Mouse (Mus musculus) forebrain, postnatal 0 days (tissue): Measurements from ENCODE around the gene Irx6. TPM values are rescaled to one million over a fixed set of nuclear protein-coding genes. Genes with fewer than 3 reads are reported as not detected.

ENCODE experiments used
- ATAC-seq: fragments of 200-750 bp; cut with Nextera tagmentation; 2 replicates; pipeline ENCODE4 v1.8.0; 2017; ENCODE audit warnings: mild to moderate bottlenecking, moderate library complexity
- DNase-seq: peaks from one replicate; pipeline ENCODE4 v3.0.0-alpha.2; 2015
- H3K27ac ChIP-seq: fragments of 300-500 bp; sonication (generic); 2 replicates; pipeline ENCODE4 v1.5.1; 2014; ENCODE audit warnings: low read depth, mild to moderate bottlenecking, antibody characterized with exemption, low read length, moderate library complexity, mixed read lengths
- H3K27me3 ChIP-seq: fragments of 300-500 bp; sonication (generic); 2 replicates; pipeline ENCODE4 v1.6.1; 2014; ENCODE audit warnings: mild to moderate bottlenecking, low read length, mixed read lengths; ENCODE audit not compliant: insufficient read depth
- H3K36me3 ChIP-seq: fragments of 300-500 bp; sonication (generic); 2 replicates; pipeline ENCODE4 v1.6.1; 2014; ENCODE audit warnings: mild to moderate bottlenecking, moderate library complexity; ENCODE audit not compliant: insufficient read depth
- H3K4me1 ChIP-seq: fragments of 300-500 bp; sonication (generic); 2 replicates; pipeline ENCODE4 v1.6.1; 2014; ENCODE audit warnings: antibody characterized with exemption; ENCODE audit not compliant: insufficient read depth
- H3K4me2 ChIP-seq: fragments of 300-500 bp; sonication (generic); 2 replicates; pipeline ENCODE4 v1.6.1; 2014; ENCODE audit warnings: low read depth, mild to moderate bottlenecking, moderate library complexity
- H3K4me3 ChIP-seq: fragments of 300-500 bp; sonication (generic); 2 replicates; pipeline ENCODE4 v1.5.1; 2014; ENCODE audit warnings: low read depth, low read length, mixed read lengths
- H3K9ac ChIP-seq: fragments of 300-500 bp; sonication (generic); 2 replicates; pipeline ENCODE4 v1.6.1; 2014; ENCODE audit warnings: mild to moderate bottlenecking
- H3K9me3 ChIP-seq: fragments of 300-500 bp; sonication (generic); 2 replicates; pipeline ENCODE4 v1.6.1; 2016; ENCODE audit warnings: low read length
- CTCF ChIP-seq: sonication (generic); IDR thresholded peaks from 2 replicates; pipeline ENCODE4 v1.5.1; 2016; ENCODE audit warnings: antibody characterized with exemption, control low read depth, low read depth
- WGBS: fragments of 180-500 bp; shearing (Covaris S2); extraction: QIAGEN DNeasy Blood & Tissue Kit; methylation state at CpG from one replicate; pipeline ENCODE4 v1.1.7; 2014; 5-methylcytosine and 5-hydroxymethylcytosine counted together
- polyA plus RNA-seq: library from polyadenylated mRNA; unstranded; fragments of >200 nt; fragmentation: Nextera tagmentation; extraction: Ambion mirVana; gene quantifications from 2 replicates; pipeline ENCODE4 v1.2.1, GENCODE M21; 2015
- total RNA-seq: library from RNA; depleted of rRNA; stranded (reverse); fragments of >200 nt; gene quantifications from 2 replicates; pipeline ENCODE4 v1.2.3, GENCODE M21; 2014; rRNA removed

Gene Irx6
- total RNA-seq, result 0.46 and 1.4 TPM in 2 replicates
- 0.11 and 0.68 TPM in 2 replicates for polyA plus RNA-seq

DNA sequence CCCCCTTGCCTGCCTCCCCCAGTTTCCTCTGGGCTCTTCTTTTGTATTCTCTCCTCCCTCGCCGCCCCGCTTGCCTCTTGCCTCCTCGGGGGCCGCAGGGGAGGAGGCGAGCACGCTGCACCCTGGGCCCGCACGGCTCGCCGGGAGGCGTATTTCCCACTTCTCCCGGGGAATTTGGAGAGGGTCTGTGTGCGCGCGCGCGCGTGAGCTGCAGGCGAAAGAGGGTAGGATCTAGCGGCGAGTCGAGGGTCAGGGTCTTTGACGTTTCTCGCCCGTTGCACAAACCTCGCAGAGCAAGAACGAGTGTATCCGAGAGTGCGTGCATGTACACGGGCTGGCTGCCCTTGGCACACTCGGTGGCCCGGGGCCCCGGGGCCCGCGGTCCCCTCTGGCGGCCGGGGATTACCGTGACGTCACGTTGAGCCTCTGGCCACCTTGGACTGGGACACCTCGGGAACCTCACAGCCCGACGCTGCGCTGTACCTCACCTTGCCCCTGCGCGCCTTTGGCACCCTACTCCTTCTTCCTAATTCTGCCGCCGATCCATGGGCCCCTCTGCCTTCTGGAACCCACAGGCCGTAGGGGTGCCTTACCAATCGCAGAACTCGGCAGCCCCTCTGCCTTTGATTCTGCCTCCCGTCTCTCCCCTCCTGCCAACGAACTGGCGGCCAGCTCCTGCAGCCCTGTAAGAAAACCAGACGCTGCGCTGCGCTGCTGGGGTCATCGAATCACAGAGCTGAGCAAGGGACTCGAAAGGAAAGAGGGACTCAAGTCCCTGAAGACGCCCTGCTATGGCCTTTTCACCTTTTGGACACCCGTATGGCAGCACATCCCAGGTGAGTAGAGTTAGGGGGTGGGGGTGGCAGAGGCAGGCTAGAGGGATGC, at the start of gene Irx6:
Irx6 (plus strand) TSS at position 45 of the 885 bp plus-strand sequence.
- Histone ChIP-seq H3K36me3 (no peaks in the 10 kb centered on the region), H3K9me3 (no peaks in the 10 kb centered on the region), H3K4me2 (peak within 1 kb of the TSS; percentile 71), H3K27ac (no peak within 1 kb of the TSS), H3K4me1 (no peaks in the 10 kb centered on the region), H3K4me3 (peak within 1 kb of the TSS; percentile 42), H3K27me3 (peaks cover 96% of the 10 kb centered on the region), H3K9ac (peak within 1 kb of the TSS; percentile 25)
- peak; percentile 25; the same call in 1 of the 2 replicates for ATAC-seq
- peak; percentile 17 for DNase-seq
- no peak for TF ChIP-seq CTCF
- WGBS, result 1% methylated on average over 57 of the region's 62 CpGs

DNA sequence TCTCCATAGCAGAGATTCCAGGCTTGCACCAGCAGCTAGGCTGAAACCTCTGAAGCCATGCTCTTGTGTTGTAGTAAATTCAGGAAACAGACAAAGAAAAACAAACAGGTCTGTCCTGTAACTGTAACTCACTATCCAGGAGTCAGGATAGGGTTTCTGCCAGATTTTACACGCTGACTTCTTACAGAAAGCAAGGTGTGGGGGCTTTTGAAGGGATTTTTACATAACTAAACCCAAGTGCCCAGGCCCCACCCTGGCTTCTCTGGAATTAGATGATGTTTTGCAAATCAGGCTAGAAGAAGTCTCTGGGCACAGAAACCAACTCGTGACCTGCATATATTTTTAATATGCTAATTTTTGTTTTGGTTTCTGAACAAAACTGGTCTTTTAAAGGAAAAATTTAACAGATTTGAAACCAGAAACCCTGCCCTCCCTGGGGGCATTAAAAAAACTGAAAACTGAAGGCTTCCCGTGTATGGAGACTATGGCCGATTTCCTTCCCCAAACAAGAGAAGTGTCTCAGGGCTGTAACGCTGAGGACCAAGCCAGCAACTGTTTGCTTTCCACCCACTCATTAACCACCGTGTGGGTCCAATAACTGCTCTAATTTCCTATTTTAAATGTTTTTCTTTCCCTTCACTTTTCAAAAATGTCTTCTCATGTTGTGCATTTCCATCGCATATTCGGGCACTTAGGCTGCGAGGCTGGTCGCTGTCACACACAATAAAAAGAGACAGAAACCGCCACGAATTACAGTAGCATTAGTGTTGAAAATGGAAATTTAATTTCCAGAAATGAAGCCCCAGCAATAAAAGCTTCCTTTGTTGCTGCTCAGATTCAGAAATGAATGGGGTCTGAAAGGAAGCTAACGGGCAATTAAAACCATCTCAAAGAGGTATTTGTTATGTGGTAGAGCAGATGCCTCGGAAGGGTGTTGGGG, 45.1 kb upstream of the Irx6 start:
- Histone ChIP-seq H3K36me3 (no peaks in the 10 kb centered on the region), H3K27ac (0 out of 2 replicates have a peak overlapping the region, but pooled peaks have one; percentile 35), H3K27me3 (no peaks in the 10 kb centered on the region), H3K9ac (no peak overlapping the region), H3K4me1 (no peaks in the 10 kb centered on the region), H3K4me2 (peak overlapping the region; percentile 4; the same call in 1 of the 2 replicates), H3K9me3 (no peaks in the 10 kb centered on the region), H3K4me3 (no peak overlapping the region)
- no peak for TF ChIP-seq CTCF
- DNase-seq (no peak), ATAC-seq (no peak)
- WGBS, result 13% methylated on average over 14 of the region's 14 CpGs

DNA sequence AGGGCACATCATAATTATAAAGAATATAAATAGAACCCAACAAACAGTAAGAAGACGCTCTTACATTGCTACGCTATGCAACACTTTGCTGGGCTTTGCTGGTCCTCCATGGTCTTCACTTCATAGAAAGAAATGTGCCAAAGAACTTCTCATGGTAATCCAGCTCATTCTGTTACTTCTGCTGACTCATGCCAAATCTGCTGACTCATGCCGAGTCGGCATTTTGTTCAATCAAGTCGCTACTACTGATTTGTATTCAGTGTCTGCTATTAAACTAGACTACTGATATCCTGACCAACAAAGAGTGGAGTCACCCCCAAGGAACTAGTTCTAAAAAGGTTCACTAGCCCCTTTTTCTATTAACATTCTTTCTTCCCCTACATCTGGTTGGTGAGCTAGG, 40.9 kb upstream of the Irx6 start:
- Histone ChIP-seq H3K4me2 (no peak overlapping the region), H3K27me3 (no peaks in the 10 kb centered on the region), H3K4me1 (no peaks in the 10 kb centered on the region), H3K36me3 (no peaks in the 10 kb centered on the region), H3K27ac (no peak overlapping the region), H3K9ac (no peak overlapping the region), H3K4me3 (no peak overlapping the region), H3K9me3 (no peaks in the 10 kb centered on the region)
- TF ChIP-seq CTCF, result no peak
- WGBS, result 96% methylated on average over 5 of the region's 5 CpGs
- DNase-seq (no peak), ATAC-seq (no peak)

DNA sequence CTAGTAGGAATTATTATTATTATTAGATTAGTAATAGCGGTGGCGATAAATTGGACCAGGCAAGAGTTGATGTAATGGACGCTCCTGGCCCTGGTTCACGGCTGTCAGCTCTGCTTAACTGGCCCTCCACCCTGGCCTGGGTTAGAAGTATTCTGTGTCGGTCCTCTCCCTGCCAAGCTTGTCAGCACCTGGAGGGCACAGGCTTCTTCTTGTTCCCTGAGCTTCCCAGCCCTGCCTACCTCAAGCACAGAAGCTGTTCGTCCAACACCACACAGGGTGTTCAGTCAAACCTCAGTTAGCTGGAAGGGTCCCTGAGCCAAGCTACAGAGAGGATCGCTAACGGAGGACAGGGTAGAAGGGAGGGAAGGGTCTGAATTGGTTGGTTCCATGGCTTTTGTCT, 33.3 kb upstream of the Irx6 start:
- no peak for ATAC-seq
- no peaks in the 10 kb centered on the region for H3K36me3 ChIP-seq
- no peak overlapping the region for H3K9ac ChIP-seq
- H3K4me2 ChIP-seq, result no peak overlapping the region
- H3K4me3 ChIP-seq, result no peak overlapping the region
- 87% methylated on average over 8 of the region's 8 CpGs for WGBS
- no peaks in the 10 kb centered on the region for H3K4me1 ChIP-seq
- H3K9me3 ChIP-seq, result no peaks in the 10 kb centered on the region
- no peak overlapping the region for H3K27ac ChIP-seq
- no peak for TF ChIP-seq CTCF
- no peak for DNase-seq
- no peaks in the 10 kb centered on the region for H3K27me3 ChIP-seq

DNA sequence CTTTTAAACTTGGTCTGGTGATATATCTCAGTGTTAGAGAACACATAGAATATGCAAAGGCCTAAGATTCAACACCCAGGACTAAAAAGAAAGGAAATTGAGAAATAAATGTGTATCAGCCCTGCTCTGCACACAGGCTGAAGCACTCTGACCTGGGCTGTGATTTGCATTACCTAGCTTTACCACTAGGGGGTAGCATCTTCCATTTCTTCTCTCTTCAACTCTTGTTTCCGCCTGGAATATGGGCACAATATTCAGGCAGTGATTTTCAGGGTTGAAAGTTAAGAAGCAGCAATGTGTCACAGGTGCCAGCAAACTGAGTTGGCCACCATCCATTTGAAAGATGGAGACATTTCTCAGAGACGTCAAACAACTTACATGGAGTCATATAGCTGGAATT, 27.5 kb upstream of the Irx6 start:
- TF ChIP-seq CTCF, result peak; percentile 58
- WGBS, result 62% methylated on average over 2 of the region's 2 CpGs

DNA sequence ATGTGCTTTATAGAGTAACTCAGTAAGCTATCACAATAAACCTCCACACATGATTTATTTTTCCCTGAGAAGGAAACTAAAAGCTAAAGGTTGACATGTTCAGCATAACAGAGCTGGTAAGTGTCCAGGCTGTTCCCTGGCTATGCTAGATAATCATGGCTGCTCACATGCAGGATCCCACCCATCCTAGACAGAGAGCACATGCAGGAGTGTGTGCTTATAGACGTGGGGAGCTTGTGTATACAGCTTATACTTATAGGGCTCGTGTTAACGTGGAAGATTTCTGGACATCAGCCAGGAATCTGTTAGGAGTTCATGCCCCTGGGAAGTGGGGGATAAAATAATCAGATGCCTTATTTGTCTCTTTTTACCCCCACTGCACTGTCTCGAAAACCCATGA, 9.9 kb upstream of the Irx6 start:
- 32% methylated on average over 4 of the region's 4 CpGs for WGBS
- no peak overlapping the region for H3K9ac ChIP-seq
- no peak overlapping the region for H3K4me3 ChIP-seq
- no peak for TF ChIP-seq CTCF
- DNase-seq, result no peak
- no peaks in the 10 kb centered on the region for H3K9me3 ChIP-seq
- H3K36me3 ChIP-seq, result no peaks in the 10 kb centered on the region
- H3K4me2 ChIP-seq, result no peak overlapping the region
- no peak for ATAC-seq
- H3K27ac ChIP-seq, result no peak overlapping the region
- H3K27me3 ChIP-seq, result peaks cover 1% of the 10 kb centered on the region
- no peaks in the 10 kb centered on the region for H3K4me1 ChIP-seq

More for the DNA sequence above, 27.5 kb upstream of the Irx6 start:
- ATAC-seq, result no peak
- H3K27ac ChIP-seq, result no peak overlapping the region
- H3K4me3 ChIP-seq, result no peak overlapping the region
- H3K9ac ChIP-seq, result no peak overlapping the region
- no peaks in the 10 kb centered on the region for H3K9me3 ChIP-seq
- H3K4me2 ChIP-seq, result no peak overlapping the region
- H3K36me3 ChIP-seq, result no peaks in the 10 kb centered on the region
- no peak for DNase-seq
- H3K27me3 ChIP-seq, result no peaks in the 10 kb centered on the region
- no peaks in the 10 kb centered on the region for H3K4me1 ChIP-seq
